Mouse (Mus musculus) gastrocnemius, postnatal 36 days (tissue): Measurements from ENCODE around the gene Cxcr4. TPM values are rescaled to one million over a fixed set of nuclear protein-coding genes. Genes with fewer than 3 reads are reported as not detected.

ENCODE experiments used
- DNase-seq, 2 experiments: peaks; one replicate each; pipeline ENCODE4 v3.0.0; 2022
- intact Hi-C: fragments of 180-260 bp; cut with DNase I; formaldehyde crosslinking; loops from one replicate; pipeline ENCODE4 v1.15.1; 2025
- total RNA-seq, 2 experiments: library from RNA; stranded (reverse); gene quantifications; 2 replicates each; pipeline ENCODE4 v1.2.3; 2021

Cxcr4 gene
- total RNA-seq, 2 experiments from 2014 or later = 3.2 to 3.5 TPM

- DNase-seq = no peak
- intact Hi-C loops = no loop called here
Measured at GRCm38 (mm10) chr1:128540213-128540612, 51.9 kb downstream of the Cxcr4 start.

GRCm38 (mm10) chr1:128539555-128539954 lies 52.5 kb downstream of the Cxcr4 start:
- no peak for DNase-seq
- intact Hi-C loops = no loop called here

Other genes with a start within 250 kb of the Cxcr4 start
- 1 to 10 TPM; 2.1 to 2.2 TPM for gene Mcm6, start 232.6 kb downstream of the Cxcr4 start, total RNA-seq
- gene Dars, start 174.9 kb downstream of the Cxcr4 start, total RNA-seq = 10 to 100 TPM; 57.1 to 67.3 TPM